Mouse (Mus musculus): Measurements from ENCODE around the gene 4930595D18Rik.

4930595D18Rik gene

DNA sequence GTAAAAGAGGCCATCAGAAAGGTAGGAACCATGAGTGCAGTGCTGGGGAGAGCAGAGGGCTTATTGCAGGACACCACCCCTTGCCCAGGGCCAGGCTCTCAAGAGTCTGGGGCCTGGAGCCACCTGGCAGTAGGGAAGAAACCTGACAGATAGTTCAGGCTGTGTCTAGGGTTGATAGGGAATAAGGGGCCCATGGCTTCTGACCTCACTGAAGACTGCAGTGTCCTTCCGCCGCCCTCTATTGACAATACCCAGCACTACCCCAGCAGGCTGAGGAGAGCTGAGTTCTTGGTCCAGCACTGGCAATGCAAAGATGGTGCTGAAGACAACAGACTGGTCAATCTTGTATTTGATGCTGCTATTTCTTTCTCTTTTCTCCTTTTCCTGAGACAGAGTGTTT, 47.2 kb downstream of the 4930595D18Rik start:
- DNase-seq (ENCODE audit: low read depth, low spot score): no peak

DNA sequence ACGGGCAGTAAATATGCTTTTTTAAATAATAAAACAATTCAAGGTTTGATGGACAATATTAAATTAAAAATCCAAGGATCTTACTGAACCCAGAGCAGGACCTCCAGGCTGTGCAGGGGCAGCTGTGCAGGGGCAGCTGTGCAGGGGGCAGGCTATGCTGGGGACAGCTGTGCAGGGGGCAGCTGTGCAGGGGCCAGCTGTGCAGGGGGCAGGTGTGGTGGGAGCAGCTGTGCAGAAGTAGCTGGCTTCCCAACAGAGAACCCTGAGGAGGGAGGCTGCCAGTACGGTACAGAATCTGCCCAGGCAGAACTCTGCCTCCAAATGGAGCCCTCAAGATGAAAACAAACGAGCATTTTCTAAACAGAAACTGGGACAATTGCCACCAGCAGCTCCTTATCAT, 48.3 kb downstream of the 4930595D18Rik start:
- no peak for DNase-seq (ENCODE audit: low read depth, low spot score)

DNA sequence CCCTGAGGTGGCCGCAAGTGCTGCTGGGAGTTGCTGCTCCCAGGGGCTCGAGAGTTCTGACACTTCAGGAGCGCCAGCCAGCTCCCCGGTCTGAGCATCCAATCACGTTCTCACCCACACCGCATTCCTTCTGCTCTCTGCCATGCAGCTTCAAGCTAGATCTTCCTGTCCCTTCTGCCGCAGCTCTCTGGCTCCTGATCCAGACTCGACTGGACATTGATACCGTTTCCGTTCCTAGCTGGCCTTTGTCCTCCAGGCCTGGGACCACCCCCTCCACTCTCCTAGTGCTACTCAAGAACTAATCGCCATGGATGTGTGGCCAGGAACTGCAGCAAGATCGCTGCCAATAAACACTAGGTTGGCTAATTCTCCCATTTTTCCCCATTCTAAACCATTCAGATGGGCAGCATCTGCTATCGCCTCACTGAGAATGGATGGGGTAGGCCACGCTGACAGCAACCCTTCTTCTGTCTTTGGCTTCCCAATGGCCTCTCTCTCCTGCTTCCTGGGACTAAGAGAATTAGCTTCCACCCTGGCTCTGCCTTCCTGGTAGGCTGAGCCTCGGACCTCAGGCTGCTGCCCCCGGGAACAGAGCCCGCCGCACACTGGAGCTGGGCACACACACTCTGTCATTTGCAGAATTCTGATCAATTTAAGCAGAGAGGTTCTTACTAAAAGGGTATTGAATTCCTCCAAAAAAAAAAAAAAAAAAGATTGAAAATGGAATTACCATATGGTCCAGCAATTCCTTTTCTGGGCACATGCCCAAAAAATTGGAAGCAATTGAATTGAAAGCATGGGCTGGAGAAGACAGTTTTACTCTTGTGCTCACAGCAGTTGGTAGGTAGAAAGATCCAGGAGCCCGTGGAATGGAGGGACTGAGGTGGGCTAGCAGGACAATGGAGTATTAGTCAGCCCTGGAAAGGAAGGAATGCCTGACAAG, 49.2 kb downstream of the 4930595D18Rik start:
- no peak for DNase-seq (ENCODE audit: low read depth, low spot score)

DNA sequence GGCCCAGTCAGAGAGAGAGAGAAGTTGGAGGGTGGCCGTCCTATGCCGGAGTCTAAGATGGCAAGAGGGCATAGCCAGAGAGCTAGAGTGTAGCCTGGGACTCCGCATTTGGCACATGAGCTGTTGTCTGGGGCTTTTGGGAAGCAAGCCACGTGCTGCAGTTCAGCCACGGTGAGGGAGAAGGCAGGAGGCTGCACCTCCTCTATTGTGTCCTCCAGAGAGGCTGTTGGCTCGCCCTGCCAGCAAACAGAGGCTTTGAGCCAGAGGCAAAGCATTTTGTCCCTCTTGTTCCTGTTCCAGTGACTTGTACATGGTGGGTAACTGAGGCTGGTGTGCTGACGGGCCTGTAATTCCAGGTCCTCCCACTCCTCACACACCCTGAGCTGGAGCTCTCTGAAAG, 50.1 kb downstream of the 4930595D18Rik start:
- DNase-seq (ENCODE audit: low read depth, low spot score): no peak

DNA sequence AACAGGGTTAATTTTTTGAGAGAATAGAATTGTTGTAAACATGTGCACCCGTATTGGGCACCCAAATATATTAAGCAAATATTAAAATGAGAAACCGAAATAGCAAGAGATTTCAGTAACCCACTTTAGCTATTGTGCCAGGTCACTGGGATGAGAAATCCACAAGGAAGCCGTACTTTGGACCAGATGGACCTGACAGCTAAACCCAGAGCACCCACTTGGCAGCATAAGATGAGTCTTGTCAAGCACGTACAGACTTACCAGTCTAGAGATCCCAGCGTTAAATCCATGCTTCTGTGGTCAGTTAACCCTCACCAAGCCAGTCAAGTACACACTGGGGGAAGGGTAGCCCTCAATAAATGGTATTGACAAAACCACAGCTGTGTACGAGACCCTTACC, 58.6 kb downstream of the 4930595D18Rik start:
- DNase-seq (ENCODE audit: low read depth, low spot score): no peak

DNA sequence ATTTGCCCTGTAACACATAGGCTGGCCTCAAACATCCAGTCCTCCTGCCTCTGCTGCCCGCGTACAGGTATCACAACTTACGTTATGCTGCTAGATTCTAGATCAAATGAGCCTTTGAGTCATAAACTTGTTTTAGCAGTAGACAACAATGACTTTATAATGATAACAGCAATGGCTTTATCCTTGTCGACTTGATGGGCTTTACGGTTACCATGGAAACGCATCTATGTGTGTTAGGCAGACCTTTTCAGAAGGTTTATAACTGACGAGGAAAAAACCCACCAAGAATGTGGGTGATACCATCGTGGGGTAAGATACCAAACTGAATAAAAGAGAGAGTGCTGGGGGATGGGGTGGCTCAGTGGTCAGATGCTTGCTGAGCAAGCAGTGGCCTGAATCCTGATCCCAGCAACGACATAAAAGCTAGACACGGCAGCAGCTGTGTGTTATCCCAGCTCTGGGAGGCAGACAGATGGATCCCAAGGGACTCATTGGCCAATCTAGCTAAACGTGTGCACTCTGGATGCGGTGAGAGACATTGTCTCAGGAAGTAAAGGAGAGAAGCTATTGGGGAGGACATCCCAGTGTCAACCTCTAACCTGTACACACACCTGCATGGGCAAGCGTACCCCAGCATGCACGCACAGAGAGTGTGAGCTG, 59.6 kb downstream of the 4930595D18Rik start:
- no peak for DNase-seq (ENCODE audit: low read depth, low spot score)

DNA sequence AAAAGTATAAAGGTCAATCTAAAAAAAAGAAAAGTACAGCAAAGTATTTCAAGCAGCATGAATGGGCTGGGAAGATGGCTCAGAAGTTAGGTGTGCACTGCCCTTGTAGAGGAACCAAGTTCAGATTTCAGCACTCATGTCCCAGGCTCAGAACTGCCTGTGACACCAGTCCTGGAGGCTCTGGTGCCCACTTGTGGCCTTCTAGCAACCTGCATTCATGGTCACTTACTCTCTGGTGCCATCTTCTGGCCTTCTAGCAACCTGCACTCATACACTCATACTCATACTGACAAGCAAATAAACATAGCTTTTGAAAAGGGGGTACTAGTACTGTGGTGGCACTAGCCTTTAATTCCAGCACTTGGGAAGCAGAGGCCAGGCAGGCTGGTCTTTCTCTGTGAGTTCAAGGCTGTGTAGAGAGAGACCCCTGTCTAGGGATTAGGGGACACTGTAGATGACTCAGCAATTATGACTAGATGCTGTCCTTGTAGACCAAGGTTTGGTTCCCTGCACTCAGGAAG, 61.9 kb downstream of the 4930595D18Rik start:
- no peak for DNase-seq (ENCODE audit: low read depth, low spot score)

DNA sequence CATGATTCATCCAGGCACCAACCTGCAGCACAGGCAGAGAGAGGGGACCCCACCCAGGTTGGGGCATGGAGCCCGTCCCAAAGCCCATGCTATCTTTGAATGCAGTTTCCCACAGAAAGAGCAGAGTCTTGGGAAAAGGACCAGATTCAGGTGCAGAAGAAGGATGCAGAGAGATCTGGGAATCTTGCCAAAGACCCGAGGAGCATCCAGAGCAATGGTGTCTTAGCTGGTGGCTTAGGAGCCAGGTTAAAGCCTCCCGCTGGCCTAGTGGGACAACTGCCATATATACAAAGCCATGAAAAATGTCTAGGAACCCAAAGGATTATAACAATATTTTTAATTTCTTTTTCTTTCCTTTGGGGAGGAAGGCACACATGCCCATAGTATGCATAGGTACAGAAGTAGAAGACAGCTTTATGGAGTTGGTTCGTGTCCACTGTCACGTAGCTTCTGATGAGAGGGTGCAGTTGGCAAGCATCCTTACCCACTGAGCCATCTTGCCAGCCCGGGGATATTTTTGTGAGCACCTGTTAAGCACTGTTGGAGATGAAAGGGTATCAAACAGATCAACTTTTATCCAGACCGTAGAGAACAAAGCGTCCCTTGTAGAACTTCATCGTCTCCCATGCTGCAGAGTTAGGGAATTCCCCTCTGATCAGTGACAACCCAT, 63.2 kb downstream of the 4930595D18Rik start:
- no peak for DNase-seq (ENCODE audit: low read depth, low spot score)

DNA sequence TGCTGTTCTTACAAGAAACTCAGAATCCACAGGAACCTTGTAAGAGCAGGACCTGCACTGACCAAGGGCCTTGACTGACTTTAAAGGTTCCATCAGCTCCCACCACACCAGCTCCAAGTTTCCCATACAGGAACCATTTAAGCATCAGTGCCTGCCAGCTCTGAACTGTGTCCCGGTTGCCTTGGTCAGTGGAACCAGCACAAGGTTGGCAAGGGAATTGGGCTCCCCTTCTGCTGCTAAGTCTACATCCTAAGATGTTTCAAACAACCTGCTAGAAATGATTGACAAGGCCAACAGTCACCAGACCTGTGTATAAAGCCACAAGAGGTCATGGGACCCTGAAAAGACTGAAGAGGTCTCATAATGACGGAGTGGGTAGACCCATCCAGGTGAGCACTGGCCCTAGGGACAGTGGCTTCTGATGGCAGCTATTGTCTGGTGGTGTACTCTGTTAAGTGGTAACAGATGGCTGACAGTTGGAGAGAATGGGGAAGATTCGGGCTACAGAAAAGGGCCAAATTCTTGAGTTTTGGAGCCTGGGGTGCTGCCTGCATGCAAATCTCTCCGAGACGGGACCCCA, 64.7 kb downstream of the 4930595D18Rik start:
- DNase-seq (ENCODE audit: low read depth, low spot score): no peak

DNA sequence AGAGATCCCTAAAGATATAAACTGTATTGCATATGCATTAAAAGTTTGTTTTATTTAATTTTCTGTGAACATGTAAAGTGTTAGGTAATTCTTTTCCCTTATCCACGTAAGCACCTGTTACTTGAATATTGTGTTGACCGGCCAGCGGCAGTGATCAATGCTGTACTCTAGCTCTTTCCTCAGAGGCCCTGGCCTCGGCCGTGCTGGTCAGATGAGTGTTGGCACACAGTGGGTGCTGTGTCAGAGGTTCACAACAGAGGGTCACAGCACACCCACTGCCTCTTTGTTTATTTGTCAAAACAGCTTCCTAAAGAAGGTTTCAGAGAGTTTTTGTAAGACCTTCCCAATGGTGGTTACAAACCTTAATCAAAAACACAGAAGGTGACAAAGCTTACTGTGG, 69.7 kb downstream of the 4930595D18Rik start:
- no peak for DNase-seq (ENCODE audit: low read depth, low spot score)

DNA sequence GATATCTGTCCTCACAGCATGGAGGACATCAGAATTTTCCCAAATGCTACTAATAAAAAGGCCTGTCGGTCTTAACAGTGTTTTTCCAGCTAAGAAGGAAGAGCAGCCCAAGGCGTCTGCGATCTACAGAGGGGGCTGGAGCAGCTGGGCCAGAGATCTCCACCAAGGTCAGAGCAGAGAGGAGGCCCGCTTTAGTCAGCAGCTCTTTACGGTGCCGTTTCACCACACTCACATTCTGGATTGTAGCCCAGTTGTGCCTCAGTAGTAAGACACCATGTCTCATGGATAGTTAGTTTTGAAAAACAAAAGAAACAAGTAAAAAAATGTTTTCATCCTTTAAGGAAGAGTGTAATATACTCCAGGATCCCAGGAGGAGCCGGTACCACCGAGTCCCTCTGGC, 73.1 kb downstream of the 4930595D18Rik start:
- DNase-seq (ENCODE audit: low read depth, low spot score): no peak

Measured in embryo, embryonic 11.5 days (tissue).